Mouse (Mus musculus) intestine, embryonic 14.5 days (tissue): Measurements from ENCODE around the gene Gpr155. TPM values are rescaled to one million over a fixed set of nuclear protein-coding genes. Genes with fewer than 3 reads are reported as not detected.

Experiments
- ATAC-seq: fragments of 200-750 bp; cut with Nextera tagmentation; replicated peaks from 2 replicates; pipeline ENCODE4 v1.8.0; 2017; ENCODE audit warnings: low read depth, moderate number of reproducible peaks, moderate TSS enrichment, moderate library complexity; ENCODE audit not compliant: low FRiP score, low TSS enrichment
- DNase-seq: peaks from one replicate; pipeline ENCODE4 v3.0.0-alpha.2; 2018; ENCODE audit warnings: low spot score
- H3K27ac ChIP-seq: fragments of 300-500 bp; sonication (generic); 2 replicates; pipeline ENCODE4 v1.5.1; 2014; ENCODE audit warnings: low read depth, mild to moderate bottlenecking, control low read depth
- H3K27me3 ChIP-seq: fragments of 300-500 bp; sonication (generic); replicated peaks from 2 replicates; pipeline ENCODE4 v1.6.1; 2014; ENCODE audit warnings: low read length, control low read depth; ENCODE audit not compliant: control insufficient read depth, insufficient read depth
- H3K36me3 ChIP-seq: fragments of 300-500 bp; sonication (generic); 2 replicates; pipeline ENCODE4 v1.6.1; 2014; ENCODE audit warnings: low read length, control low read depth; ENCODE audit not compliant: control insufficient read depth, insufficient read depth
- H3K4me1 ChIP-seq: fragments of 300-500 bp; sonication (generic); replicated peaks from 2 replicates; pipeline ENCODE4 v1.6.1; 2014; ENCODE audit warnings: low read length, control low read depth, mixed read lengths; ENCODE audit not compliant: control insufficient read depth, insufficient read depth
- H3K4me2 ChIP-seq: fragments of 300-500 bp; sonication (generic); 2 replicates; pipeline ENCODE4 v1.6.1; 2014; ENCODE audit warnings: low read length
- H3K4me3 ChIP-seq: fragments of 300-500 bp; sonication (generic); 2 replicates; pipeline ENCODE4 v1.5.1; 2014; ENCODE audit warnings: low read depth, low read length, control low read depth, mixed read lengths
- H3K9ac ChIP-seq: fragments of 300-500 bp; sonication (generic); 2 replicates; pipeline ENCODE4 v1.6.1; 2014; ENCODE audit warnings: mild to moderate bottlenecking, low read length
- H3K9me3 ChIP-seq: fragments of 300-500 bp; sonication (generic); 2 replicates; pipeline ENCODE4 v1.6.1; 2016; ENCODE audit warnings: low read length, control low read depth; ENCODE audit not compliant: control insufficient read depth
- WGBS: fragments of 180-500 bp; shearing (Covaris S2); extraction: QIAGEN DNeasy Blood & Tissue Kit; methylation state at CpG from one replicate; pipeline ENCODE4 v1.1.7; 2014; 5-methylcytosine and 5-hydroxymethylcytosine counted together
- polyA plus RNA-seq: library from polyadenylated mRNA; unstranded; fragments of >200 nt; fragmentation: Nextera tagmentation; extraction: Ambion mirVana; gene quantifications from 2 replicates; pipeline ENCODE4 v1.2.1, GENCODE M21; 2014

Gpr155 gene
- polyA plus RNA-seq, 1 experiment from 2014 or later, result 5.0 TPM

GRCm38 (mm10) chr2:73380298-73380975 is 5.9 kb downstream of the Gpr155 start:
- no peak for DNase-seq
- ATAC-seq, result no peak
- WGBS, result 70% methylated on average over 9 of the region's 9 CpGs

GRCm38 (mm10) chr2:73379656-73380055 is 6.7 kb downstream of the Gpr155 start:
- Histone ChIP-seq H3K27me3 (peaks cover 1% of the 10 kb centered on the region; the same call in 1 of the 2 replicates), H3K27ac (no peak overlapping the region), H3K4me3 (no peak overlapping the region), H3K4me2 (no peak overlapping the region), H3K9me3 (no peaks in the 10 kb centered on the region), H3K36me3 (no peaks in the 10 kb centered on the region), H3K4me1 (no peaks in the 10 kb centered on the region), H3K9ac (no peak overlapping the region)
- no peak for ATAC-seq
- 78% methylated on average over 5 of the region's 5 CpGs for WGBS
- DNase-seq, result no peak

More at GRCm38 (mm10) chr2:73380298-73380975, 5.9 kb downstream of the Gpr155 start:
- Histone ChIP-seq H3K4me2 (no peak overlapping the region), H3K9ac (no peak overlapping the region), H3K4me1 (no peaks in the 10 kb centered on the region), H3K4me3 (no peak overlapping the region), H3K27ac (no peak overlapping the region), H3K9me3 (no peaks in the 10 kb centered on the region), H3K27me3 (peaks cover 2% of the 10 kb centered on the region; the same call in 1 of the 2 replicates), H3K36me3 (no peaks in the 10 kb centered on the region)

GRCm38 (mm10) chr2:73378326-73378725 is 8.0 kb downstream of the Gpr155 start:
- DNase-seq (no peak), ATAC-seq (no peak)
- Histone ChIP-seq H3K27me3 (no peaks in the 10 kb centered on the region), H3K4me3 (no peak overlapping the region), H3K9me3 (no peaks in the 10 kb centered on the region), H3K36me3 (no peaks in the 10 kb centered on the region), H3K27ac (no peak overlapping the region), H3K4me2 (no peak overlapping the region), H3K9ac (no peak overlapping the region), H3K4me1 (no peaks in the 10 kb centered on the region)
- 85% methylated on average over 5 of the region's 5 CpGs for WGBS

- WGBS, result 75% methylated on average over 9 of the region's 9 CpGs
- no peak overlapping the region for H3K27ac ChIP-seq
- no peaks in the 10 kb centered on the region for H3K36me3 ChIP-seq
- H3K4me2 ChIP-seq, result no peak overlapping the region
- no peaks in the 10 kb centered on the region for H3K4me1 ChIP-seq
- ATAC-seq (no peak), DNase-seq (no peak)
- H3K27me3 ChIP-seq, result no peaks in the 10 kb centered on the region
- no peak overlapping the region for H3K4me3 ChIP-seq
- H3K9me3 ChIP-seq, result no peaks in the 10 kb centered on the region
- no peak overlapping the region for H3K9ac ChIP-seq
Observed at GRCm38 (mm10) chr2:73371530-73372335, 14.6 kb downstream of the Gpr155 start.

- ATAC-seq, result no peak
- Histone ChIP-seq H3K27ac (no peak overlapping the region), H3K9ac (no peak overlapping the region), H3K9me3 (no peaks in the 10 kb centered on the region), H3K4me1 (no peaks in the 10 kb centered on the region), H3K27me3 (no peaks in the 10 kb centered on the region), H3K4me3 (no peak overlapping the region), H3K4me2 (no peak overlapping the region), H3K36me3 (no peaks in the 10 kb centered on the region)
- DNase-seq, result no peak
- WGBS, result 73% methylated on average over 5 of the region's 5 CpGs
Observed at GRCm38 (mm10) chr2:73363448-73363847, 22.9 kb downstream of the Gpr155 start.

- H3K36me3 ChIP-seq, result no peaks in the 10 kb centered on the region
- WGBS, result 88% methylated on average over 2 of the region's 2 CpGs
- H3K4me1 ChIP-seq, result no peaks in the 10 kb centered on the region
- DNase-seq (no peak), ATAC-seq (no peak)
- H3K9ac ChIP-seq, result no peak overlapping the region
- no peaks in the 10 kb centered on the region for H3K27me3 ChIP-seq
- no peaks in the 10 kb centered on the region for H3K9me3 ChIP-seq
- no peak overlapping the region for H3K4me3 ChIP-seq
- no peak overlapping the region for H3K4me2 ChIP-seq
- H3K27ac ChIP-seq, result no peak overlapping the region
Observed at GRCm38 (mm10) chr2:73360536-73360935, 25.8 kb downstream of the Gpr155 start.

- Histone ChIP-seq H3K36me3 (no peaks in the 10 kb centered on the region), H3K27ac (no peak overlapping the region), H3K4me1 (no peaks in the 10 kb centered on the region), H3K9me3 (no peaks in the 10 kb centered on the region), H3K9ac (no peak overlapping the region), H3K4me2 (no peak overlapping the region), H3K4me3 (no peak overlapping the region), H3K27me3 (no peaks in the 10 kb centered on the region)
- WGBS, result 92% methylated on average over 5 of the region's 5 CpGs
- no peak for DNase-seq
- ATAC-seq, result no peak
Observed at GRCm38 (mm10) chr2:73359941-73360340, 26.4 kb downstream of the Gpr155 start.

- H3K4me2 ChIP-seq, result peak overlapping the region; percentile 26; the same call in 1 of the 2 replicates
- ATAC-seq, result no peak
- no peak overlapping the region for H3K9ac ChIP-seq
- no peak overlapping the region for H3K27ac ChIP-seq
- 55% methylated on average over 18 of the region's 18 CpGs for WGBS
- H3K27me3 ChIP-seq, result no peaks in the 10 kb centered on the region
- no peak overlapping the region for H3K4me3 ChIP-seq
- no peak for DNase-seq
- no peaks in the 10 kb centered on the region for H3K9me3 ChIP-seq
- H3K36me3 ChIP-seq, result no peaks in the 10 kb centered on the region
- no peaks in the 10 kb centered on the region for H3K4me1 ChIP-seq
Observed at GRCm38 (mm10) chr2:73357004-73357403, 29.4 kb downstream of the Gpr155 start.
